Mouse (Mus musculus): ENCODE results near the gene Hnrnpl. TPM values are rescaled to one million over a fixed set of nuclear protein-coding genes. Genes with fewer than 3 reads are reported as not detected.

The Hnrnpl gene
- polyA plus RNA-seq, 1 experiment from 2014 or later = 326 TPM

DNA sequence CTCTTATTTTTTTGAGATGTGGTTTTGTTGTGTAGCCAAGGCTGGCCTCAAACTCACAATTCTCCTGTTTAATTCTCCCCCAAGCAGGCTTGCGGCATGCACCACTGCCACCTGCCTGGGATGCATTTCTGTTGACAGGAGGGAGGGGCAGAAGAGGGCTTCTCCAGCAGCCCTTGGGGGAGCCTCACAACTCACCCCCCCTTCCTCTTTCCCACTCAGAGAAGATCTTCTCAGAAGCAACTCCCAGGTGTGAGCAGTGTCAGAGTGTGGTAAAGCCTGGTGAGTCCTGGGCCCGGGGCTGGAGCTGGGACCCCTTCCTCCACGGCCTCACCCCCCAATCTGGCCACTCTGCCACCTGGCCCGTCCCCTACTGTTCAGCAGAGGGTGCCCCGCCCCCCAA is 23.2 kb upstream of the Hnrnpl start:
- no peaks in the 10 kb centered on the region for H3K4me1 ChIP-seq (ENCODE audit: control insufficient read depth, insufficient read depth, low read length)
- no peak overlapping the region for H3K4me3 ChIP-seq (ENCODE audit: low read depth, low read length)
- no peaks in the 10 kb centered on the region for H3K9me3 ChIP-seq (ENCODE audit: control insufficient read depth, low read length)
- DNase-seq (ENCODE audit: low spot score) (no peak), ATAC-seq (ENCODE audit: insufficient read depth, low FRiP score, low TSS enrichment) (no peak)
- peaks cover 2% of the 10 kb centered on the region; the same call in 1 of the 2 replicates for H3K36me3 ChIP-seq (ENCODE audit: control insufficient read depth, insufficient read depth, low read length)
- H3K9ac ChIP-seq (ENCODE audit: low read length) = no peak overlapping the region
- 68% methylated on average over 5 of the region's 5 CpGs for WGBS
- no peak overlapping the region for H3K27ac ChIP-seq (ENCODE audit: low read depth, low read length)
- H3K4me2 ChIP-seq (ENCODE audit: low read depth) = no peak overlapping the region
- no peaks in the 10 kb centered on the region for H3K27me3 ChIP-seq (ENCODE audit: control insufficient read depth, insufficient read depth, low read length)

GRCm38 (mm10) chr7:28787884-28788283 is 20.5 kb upstream of the Hnrnpl start:
- no peak for ATAC-seq (ENCODE audit: insufficient read depth, low FRiP score, low TSS enrichment)
- H3K9me3 ChIP-seq (ENCODE audit: control insufficient read depth, low read length) = no peaks in the 10 kb centered on the region
- H3K4me1 ChIP-seq (ENCODE audit: control insufficient read depth, insufficient read depth, low read length) = no peaks in the 10 kb centered on the region
- H3K27me3 ChIP-seq (ENCODE audit: control insufficient read depth, insufficient read depth, low read length) = no peaks in the 10 kb centered on the region
- peaks cover 2% of the 10 kb centered on the region; the same call in 1 of the 2 replicates for H3K36me3 ChIP-seq (ENCODE audit: control insufficient read depth, insufficient read depth, low read length)
- H3K4me2 ChIP-seq (ENCODE audit: low read depth) = no peak overlapping the region
- no peak overlapping the region for H3K27ac ChIP-seq (ENCODE audit: low read depth, low read length)
- H3K4me3 ChIP-seq (ENCODE audit: low read depth, low read length) = no peak overlapping the region
- H3K9ac ChIP-seq (ENCODE audit: low read length) = no peak overlapping the region
- 95% methylated on average over 9 of the region's 9 CpGs for WGBS
- no peak for DNase-seq (ENCODE audit: low spot score)

DNA sequence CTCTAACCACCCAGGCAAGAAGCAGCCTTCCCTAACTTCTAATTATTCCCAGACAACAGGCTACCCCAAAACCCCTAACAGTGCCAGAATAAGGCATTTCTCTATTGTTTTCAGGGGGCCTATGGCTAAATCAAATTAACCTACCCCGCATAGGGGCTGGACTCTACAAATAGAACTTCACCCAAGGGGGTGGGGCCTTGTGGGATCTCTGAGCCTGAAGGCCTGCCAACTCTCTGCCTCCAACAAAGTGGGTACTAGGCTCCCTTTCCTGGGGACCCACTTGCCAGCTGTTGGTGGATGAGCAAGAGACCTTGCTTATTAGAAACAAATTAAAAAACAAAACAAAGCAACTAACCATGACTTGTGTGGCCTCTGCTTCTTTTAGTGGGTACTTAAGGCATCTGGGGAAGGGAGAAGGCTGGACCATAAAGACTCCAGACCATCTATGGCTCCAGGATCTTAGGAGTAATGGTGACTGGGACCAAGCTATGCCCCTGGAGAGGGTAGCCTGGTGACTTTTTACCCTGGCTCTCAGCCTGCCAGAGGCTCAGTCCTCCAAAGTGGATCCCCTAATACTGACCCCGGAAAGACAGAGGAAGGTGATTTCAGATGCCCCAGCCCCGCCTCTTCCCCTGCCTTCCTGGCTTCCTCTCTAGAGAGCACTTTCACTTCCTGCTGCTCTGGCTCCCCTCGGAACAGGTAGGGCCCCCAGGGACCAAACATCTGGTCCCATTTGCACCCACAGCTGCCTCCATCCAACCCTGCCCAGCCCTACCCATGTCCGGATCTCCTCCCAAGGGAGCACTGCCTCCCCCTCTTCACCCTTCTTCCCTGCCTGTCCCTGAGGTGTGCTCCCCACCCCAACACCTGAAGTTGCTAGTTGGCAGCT is 19.8 kb upstream of the Hnrnpl start, which contains the start of gene Rinl:
TSS of gene Rinl (plus strand) at position 663 of the 889 bp plus-strand sequence.
- H3K27ac ChIP-seq (ENCODE audit: low read depth, low read length) = no peak within 1 kb of the TSS
- ATAC-seq (ENCODE audit: insufficient read depth, low FRiP score, low TSS enrichment) = no peak
- H3K9ac ChIP-seq (ENCODE audit: low read length) = no peak within 1 kb of the TSS
- 69% methylated on average over 5 of the region's 5 CpGs for WGBS
- no peaks in the 10 kb centered on the region for H3K27me3 ChIP-seq (ENCODE audit: control insufficient read depth, insufficient read depth, low read length)
- H3K9me3 ChIP-seq (ENCODE audit: control insufficient read depth, low read length) = no peaks in the 10 kb centered on the region
- no peak within 1 kb of the TSS for H3K4me2 ChIP-seq (ENCODE audit: low read depth)
- no peak within 1 kb of the TSS for H3K4me3 ChIP-seq (ENCODE audit: low read depth, low read length)
- no peaks in the 10 kb centered on the region for H3K4me1 ChIP-seq (ENCODE audit: control insufficient read depth, insufficient read depth, low read length)
- DNase-seq (ENCODE audit: low spot score) = no peak
- H3K36me3 ChIP-seq (ENCODE audit: control insufficient read depth, insufficient read depth, low read length) = peaks cover 2% of the 10 kb centered on the region; the same call in 1 of the 2 replicates

- no peak overlapping the region for H3K4me2 ChIP-seq (ENCODE audit: low read depth)
- no peak overlapping the region for H3K4me3 ChIP-seq (ENCODE audit: low read depth, low read length)
- ATAC-seq (ENCODE audit: insufficient read depth, low FRiP score, low TSS enrichment) = no peak
- H3K27me3 ChIP-seq (ENCODE audit: control insufficient read depth, insufficient read depth, low read length) = no peaks in the 10 kb centered on the region
- H3K9ac ChIP-seq (ENCODE audit: low read length) = no peak overlapping the region
- no peaks in the 10 kb centered on the region for H3K36me3 ChIP-seq (ENCODE audit: control insufficient read depth, insufficient read depth, low read length)
- no peak overlapping the region for H3K27ac ChIP-seq (ENCODE audit: low read depth, low read length)
- no peaks in the 10 kb centered on the region for H3K4me1 ChIP-seq (ENCODE audit: control insufficient read depth, insufficient read depth, low read length)
- 70% methylated on average over 3 of the region's 3 CpGs for WGBS
- H3K9me3 ChIP-seq (ENCODE audit: control insufficient read depth, low read length) = no peaks in the 10 kb centered on the region
- DNase-seq (ENCODE audit: low spot score) = no peak
Measured at GRCm38 (mm10) chr7:28789235-28789634, 19.1 kb upstream of the Hnrnpl start.

DNA sequence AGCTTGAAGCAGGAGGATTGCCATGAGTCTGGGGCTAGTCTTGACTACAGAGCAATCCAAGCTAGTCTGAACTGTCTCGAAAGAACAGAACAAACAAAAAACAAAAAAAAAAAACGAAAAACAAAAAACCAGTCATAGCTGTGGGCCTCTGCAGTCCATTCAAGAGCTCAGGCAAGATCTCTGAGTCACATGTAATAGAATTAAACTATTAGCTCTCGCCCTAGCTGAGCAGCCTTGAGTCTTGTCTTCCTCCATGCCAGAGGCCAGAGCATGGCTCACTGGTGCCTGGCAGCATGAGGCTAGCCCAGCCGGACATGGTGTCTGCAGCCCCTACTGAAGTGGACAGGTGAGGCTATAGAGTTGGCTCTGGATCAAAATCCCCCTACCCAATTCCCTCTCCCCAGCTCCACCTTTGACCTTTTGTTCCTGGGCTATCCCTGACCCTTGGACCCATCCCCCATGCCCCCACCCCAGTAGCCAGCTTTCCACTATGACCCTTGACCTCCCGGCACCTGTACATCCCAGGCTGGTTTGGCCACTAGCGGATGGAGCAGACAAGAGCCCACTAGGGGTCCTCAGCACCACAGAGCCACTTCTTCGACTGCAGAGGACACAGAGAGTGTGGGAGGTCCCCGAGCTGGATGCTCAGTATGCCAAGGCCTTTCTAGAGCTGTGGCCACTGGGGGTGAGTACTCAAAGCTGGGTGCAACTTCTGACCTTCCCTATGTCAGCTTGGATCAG is 18.1 kb upstream of the Hnrnpl start:
- Histone ChIP-seq H3K4me1 (ENCODE audit: control insufficient read depth, insufficient read depth, low read length) (no peaks in the 10 kb centered on the region), H3K9me3 (ENCODE audit: control insufficient read depth, low read length) (no peaks in the 10 kb centered on the region), H3K27ac (ENCODE audit: low read depth, low read length) (no peak overlapping the region), H3K4me2 (ENCODE audit: low read depth) (no peak overlapping the region), H3K27me3 (ENCODE audit: control insufficient read depth, insufficient read depth, low read length) (no peaks in the 10 kb centered on the region), H3K4me3 (ENCODE audit: low read depth, low read length) (no peak overlapping the region), H3K36me3 (ENCODE audit: control insufficient read depth, insufficient read depth, low read length) (no peaks in the 10 kb centered on the region), H3K9ac (ENCODE audit: low read length) (no peak overlapping the region)
- ATAC-seq (ENCODE audit: insufficient read depth, low FRiP score, low TSS enrichment) (no peak), DNase-seq (ENCODE audit: low spot score) (no peak)
- 53% methylated on average over 8 of the region's 8 CpGs for whole genome bisulfite sequencing

GRCm38 (mm10) chr7:28791706-28792105 is 16.6 kb upstream of the Hnrnpl start:
- Histone ChIP-seq H3K36me3 (ENCODE audit: control insufficient read depth, insufficient read depth, low read length) (no peaks in the 10 kb centered on the region), H3K4me2 (ENCODE audit: low read depth) (no peak overlapping the region), H3K9me3 (ENCODE audit: control insufficient read depth, low read length) (no peaks in the 10 kb centered on the region), H3K27ac (ENCODE audit: low read depth, low read length) (no peak overlapping the region), H3K9ac (ENCODE audit: low read length) (no peak overlapping the region), H3K27me3 (ENCODE audit: control insufficient read depth, insufficient read depth, low read length) (no peaks in the 10 kb centered on the region), H3K4me3 (ENCODE audit: low read depth, low read length) (no peak overlapping the region), H3K4me1 (ENCODE audit: control insufficient read depth, insufficient read depth, low read length) (no peaks in the 10 kb centered on the region)
- ATAC-seq (ENCODE audit: insufficient read depth, low FRiP score, low TSS enrichment) (no peak), DNase-seq (ENCODE audit: low spot score) (no peak)

DNA sequence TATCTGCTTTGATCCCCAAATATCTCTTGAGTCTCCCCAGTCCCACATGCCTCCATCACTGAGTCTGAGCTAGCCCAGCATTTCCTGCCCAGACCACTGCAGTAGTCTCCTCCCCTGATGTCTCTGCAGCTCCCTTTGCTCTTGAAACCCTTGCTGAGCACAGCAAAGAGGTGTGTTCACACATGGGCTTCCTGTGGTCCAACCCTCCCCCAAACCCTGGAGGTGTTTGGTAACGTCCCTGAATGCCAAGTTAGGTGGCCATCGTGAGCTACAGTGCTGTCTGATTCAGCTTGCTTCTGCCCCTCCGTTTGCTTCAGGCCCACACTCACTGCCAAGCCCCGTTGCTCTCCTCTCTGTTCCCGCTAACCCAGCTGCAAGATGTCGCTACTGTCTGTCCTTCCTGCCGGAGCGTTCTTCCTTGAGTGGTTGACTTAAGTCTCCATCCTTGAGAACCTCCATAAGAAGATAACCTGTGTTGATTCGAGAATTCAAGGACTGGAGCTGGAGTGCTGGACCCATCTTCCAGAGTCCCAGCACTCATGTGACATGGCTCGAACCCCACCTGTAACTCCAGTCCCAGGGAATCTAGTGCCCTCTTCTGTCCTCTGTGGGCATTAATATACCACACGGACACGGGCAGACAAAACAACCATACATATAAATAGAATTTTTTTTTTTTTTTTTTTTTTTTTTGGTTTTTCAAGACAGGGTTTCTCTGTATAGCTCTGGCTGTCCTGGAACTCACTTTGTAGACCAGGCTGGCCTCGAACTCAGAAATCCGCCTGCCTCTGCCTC is 15.8 kb upstream of the Hnrnpl start:
- Histone ChIP-seq H3K4me2 (ENCODE audit: low read depth) (no peak overlapping the region), H3K36me3 (ENCODE audit: control insufficient read depth, insufficient read depth, low read length) (no peaks in the 10 kb centered on the region), H3K4me1 (ENCODE audit: control insufficient read depth, insufficient read depth, low read length) (no peaks in the 10 kb centered on the region), H3K9me3 (ENCODE audit: control insufficient read depth, low read length) (no peaks in the 10 kb centered on the region), H3K9ac (ENCODE audit: low read length) (no peak overlapping the region), H3K4me3 (ENCODE audit: low read depth, low read length) (no peak overlapping the region), H3K27ac (ENCODE audit: low read depth, low read length) (no peak overlapping the region), H3K27me3 (ENCODE audit: control insufficient read depth, insufficient read depth, low read length) (no peaks in the 10 kb centered on the region)
- ATAC-seq (ENCODE audit: insufficient read depth, low FRiP score, low TSS enrichment) (no peak), DNase-seq (ENCODE audit: low spot score) (no peak)
- 82% methylated on average over 12 of the region's 14 CpGs for WGBS

- no peaks in the 10 kb centered on the region for H3K4me1 ChIP-seq (ENCODE audit: control insufficient read depth, insufficient read depth, low read length)
- no peaks in the 10 kb centered on the region for H3K27me3 ChIP-seq (ENCODE audit: control insufficient read depth, insufficient read depth, low read length)
- H3K4me3 ChIP-seq (ENCODE audit: low read depth, low read length) = no peak overlapping the region
- no peak overlapping the region for H3K9ac ChIP-seq (ENCODE audit: low read length)
- H3K9me3 ChIP-seq (ENCODE audit: control insufficient read depth, low read length) = no peaks in the 10 kb centered on the region
- ATAC-seq (ENCODE audit: insufficient read depth, low FRiP score, low TSS enrichment) = no peak
- H3K27ac ChIP-seq (ENCODE audit: low read depth, low read length) = no peak overlapping the region
- H3K4me2 ChIP-seq (ENCODE audit: low read depth) = no peak overlapping the region
- H3K36me3 ChIP-seq (ENCODE audit: control insufficient read depth, insufficient read depth, low read length) = no peaks in the 10 kb centered on the region
- 37% methylated on average over 2 of the region's 2 CpGs for WGBS
- DNase-seq (ENCODE audit: low spot score) = no peak
Measured at GRCm38 (mm10) chr7:28793834-28794233, 14.5 kb upstream of the Hnrnpl start.
